Mouse (Mus musculus): ENCODE data around the gene Zbtb38. TPM values are rescaled to one million over a fixed set of nuclear protein-coding genes. Genes with fewer than 3 reads are reported as not detected.

Zbtb38 gene
- polyA plus RNA-seq, 1 experiment, result 12.9 TPM

- DNase-seq (ENCODE audit: low read depth), result no peak
Observed at GRCm38 (mm10) chr9:96731039-96731895, 21.4 kb downstream of the Zbtb38 start.

- DNase-seq (ENCODE audit: low read depth), result no peak
Observed at GRCm38 (mm10) chr9:96730311-96730625, 22.4 kb downstream of the Zbtb38 start.

- DNase-seq (ENCODE audit: low read depth), result no peak
Observed at GRCm38 (mm10) chr9:96729537-96730310, 22.9 kb downstream of the Zbtb38 start.

- no peak for DNase-seq (ENCODE audit: low read depth)
Observed at GRCm38 (mm10) chr9:96728338-96729162, 24.1 kb downstream of the Zbtb38 start.

- no peak for DNase-seq (ENCODE audit: low read depth)
Observed at GRCm38 (mm10) chr9:96727688-96728087, 24.9 kb downstream of the Zbtb38 start.

- no peak for DNase-seq (ENCODE audit: low read depth)
Observed at GRCm38 (mm10) chr9:96726336-96727131, 26.1 kb downstream of the Zbtb38 start.

GRCm38 (mm10) chr9:96725582-96726320, 26.9 kb downstream of the Zbtb38 start:
- no peak for DNase-seq (ENCODE audit: low read depth)

GRCm38 (mm10) chr9:96723650-96724049, 29.0 kb downstream of the Zbtb38 start:
- DNase-seq (ENCODE audit: low read depth), result no peak

- DNase-seq (ENCODE audit: low read depth), result no peak
Observed at GRCm38 (mm10) chr9:96721163-96721799, 31.4 kb downstream of the Zbtb38 start.

GRCm38 (mm10) chr9:96720510-96721162, 32.0 kb downstream of the Zbtb38 start:
- DNase-seq (ENCODE audit: low read depth), result no peak

- DNase-seq (ENCODE audit: low read depth), result no peak
Observed at GRCm38 (mm10) chr9:96719408-96720158, 33.0 kb downstream of the Zbtb38 start.

GRCm38 (mm10) chr9:96718888-96719287, 33.7 kb downstream of the Zbtb38 start:
- DNase-seq (ENCODE audit: low read depth), result no peak

- DNase-seq (ENCODE audit: low read depth), result no peak
Observed at GRCm38 (mm10) chr9:96718402-96718798, 34.2 kb downstream of the Zbtb38 start.

- no peak for DNase-seq (ENCODE audit: low read depth)
Observed at GRCm38 (mm10) chr9:96717698-96718401, 34.8 kb downstream of the Zbtb38 start.

GRCm38 (mm10) chr9:96716735-96717444, 35.7 kb downstream of the Zbtb38 start:
- DNase-seq (ENCODE audit: low read depth), result no peak

GRCm38 (mm10) chr9:96716136-96716535, 36.5 kb downstream of the Zbtb38 start:
- DNase-seq (ENCODE audit: low read depth), result no peak

GRCm38 (mm10) chr9:96715171-96715570, 37.5 kb downstream of the Zbtb38 start:
- DNase-seq (ENCODE audit: low read depth), result no peak

Measured in gonadal fat pad, adult 2 months (tissue).